Mouse (Mus musculus): ENCODE data around the gene Ccr9.

Gene Ccr9

DNA sequence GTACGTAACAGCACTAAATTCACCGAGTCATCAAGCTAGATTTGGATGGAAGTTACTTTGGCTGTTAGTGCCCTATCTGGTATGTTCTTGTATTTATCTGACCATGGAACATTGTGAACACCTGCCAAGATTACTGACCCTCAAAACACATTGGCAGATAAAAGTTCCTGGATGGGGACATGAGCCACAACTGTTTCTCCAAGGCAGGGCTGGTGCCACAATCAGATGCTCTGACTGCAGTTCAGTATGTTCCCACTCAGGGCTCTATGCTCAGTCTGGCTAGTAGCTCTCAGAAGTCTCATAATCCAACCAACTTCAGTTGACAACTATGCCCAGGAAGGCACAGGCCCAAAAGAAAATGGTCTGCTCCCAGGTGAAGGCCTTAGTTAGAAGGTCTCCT is 124.2 kb downstream of the Ccr9 start:
- no peak for DNase-seq (ENCODE audit: low spot score in 2 of 2)

- no peak for DNase-seq (ENCODE audit: low spot score in 2 of 2)
Observed at GRCm38 (mm10) chr9:123802896-123803295, 124.7 kb downstream of the Ccr9 start.

GRCm38 (mm10) chr9:123805241-123805640 is 127.0 kb downstream of the Ccr9 start:
- no peak for DNase-seq (ENCODE audit: low spot score in 2 of 2)

- no peak for DNase-seq (ENCODE audit: low spot score in 2 of 2)
Observed at GRCm38 (mm10) chr9:123806267-123806666, 128.0 kb downstream of the Ccr9 start, which contains the start of gene Cxcr6. Gene Cxcr6 (plus strand): TSS chr9:123806475.

- DNase-seq (ENCODE audit: low spot score in 2 of 2) = no peak
Observed at GRCm38 (mm10) chr9:123808583-123808982, 130.3 kb downstream of the Ccr9 start.

GRCm38 (mm10) chr9:123811831-123812230 is 133.6 kb downstream of the Ccr9 start:
- no peak for DNase-seq (ENCODE audit: low spot score in 2 of 2)

DNA sequence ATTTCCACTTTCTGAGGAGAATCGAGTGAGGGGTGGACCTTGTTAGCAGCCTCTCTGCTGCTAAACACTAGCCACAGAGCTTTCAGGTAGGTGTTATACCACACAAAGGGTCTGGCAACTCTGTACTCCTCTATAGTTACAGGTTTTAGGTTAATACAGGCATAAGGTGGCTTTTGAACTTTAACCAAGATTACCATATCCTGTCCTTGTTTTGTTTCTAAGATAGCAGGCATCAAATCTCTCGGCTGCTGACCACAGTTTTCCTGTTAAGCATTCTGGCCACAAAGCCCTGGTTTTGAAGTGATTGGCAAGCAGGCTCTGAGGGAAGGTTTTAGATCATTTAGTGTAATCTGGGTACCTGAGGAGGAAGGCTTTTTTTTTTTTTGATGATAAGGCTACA is 136.1 kb downstream of the Ccr9 start:
- DNase-seq (ENCODE audit: low spot score in 2 of 2) = no peak

- no peak for DNase-seq (ENCODE audit: low spot score in 2 of 2)
Observed at GRCm38 (mm10) chr9:123814821-123815220, 136.6 kb downstream of the Ccr9 start.

- no peak for DNase-seq (ENCODE audit: low spot score in 2 of 2)
Observed at GRCm38 (mm10) chr9:123815444-123815843, 137.2 kb downstream of the Ccr9 start.

DNA sequence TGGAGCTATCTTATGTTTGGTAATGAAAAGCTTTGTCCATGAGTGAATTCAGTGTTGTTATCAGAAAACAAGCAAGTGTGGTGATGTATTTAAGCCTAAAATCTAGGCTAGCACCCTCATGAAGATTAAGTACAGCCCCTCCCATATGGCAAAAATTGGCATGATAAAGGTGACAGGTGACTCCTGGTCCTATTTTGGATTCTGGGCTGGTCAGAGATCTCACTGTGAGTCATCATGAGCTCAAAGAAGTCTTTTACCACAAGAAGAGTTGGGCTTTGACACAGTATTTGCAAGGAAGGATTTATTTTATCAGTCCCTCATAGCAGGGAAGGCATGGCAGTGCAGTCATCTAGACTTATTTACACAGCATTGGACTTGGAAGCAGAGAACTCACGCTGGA is 137.8 kb downstream of the Ccr9 start:
- DNase-seq (ENCODE audit: low spot score in 2 of 2) = no peak

DNA sequence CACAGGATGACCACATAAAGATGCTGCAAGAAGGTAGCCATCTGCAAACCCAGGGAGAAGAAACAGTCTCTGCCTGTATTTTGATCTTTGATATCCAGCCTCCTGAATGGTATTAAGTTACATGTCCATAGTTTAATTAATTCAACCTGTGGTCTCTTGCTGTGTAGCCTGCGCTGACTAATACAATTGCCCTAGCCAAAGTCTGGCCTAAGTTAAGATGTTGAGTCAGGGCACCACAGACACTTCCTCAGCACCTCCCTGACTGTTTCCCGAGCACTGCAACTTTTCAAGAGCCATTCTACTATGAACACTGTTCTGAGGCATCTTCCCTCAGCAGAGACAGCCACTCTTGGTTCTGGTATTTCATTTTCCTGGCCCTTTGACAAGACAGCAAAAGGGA is 140.4 kb downstream of the Ccr9 start:
- DNase-seq (ENCODE audit: low spot score in 2 of 2) = no peak

DNA sequence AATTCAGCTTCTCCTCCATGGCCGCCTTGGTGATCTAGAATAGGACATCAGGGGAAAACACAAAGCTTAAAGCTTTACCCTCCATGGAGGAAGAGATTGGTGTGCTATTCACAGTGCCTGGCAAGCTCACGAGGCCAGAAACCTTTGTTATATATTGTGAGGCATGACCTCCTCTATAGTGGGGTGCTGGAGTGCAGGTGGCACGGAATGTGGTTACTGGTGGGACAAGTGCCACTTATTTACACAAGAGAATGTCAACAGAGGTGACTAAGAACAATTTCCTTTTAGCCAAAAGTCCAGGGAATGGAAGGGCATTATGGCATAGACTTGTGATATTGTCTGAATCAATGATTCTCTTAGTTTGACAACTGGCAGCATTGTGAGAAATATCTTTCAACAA is 148.4 kb downstream of the Ccr9 start:
- no peak for DNase-seq (ENCODE audit: low spot score in 2 of 2)

DNA sequence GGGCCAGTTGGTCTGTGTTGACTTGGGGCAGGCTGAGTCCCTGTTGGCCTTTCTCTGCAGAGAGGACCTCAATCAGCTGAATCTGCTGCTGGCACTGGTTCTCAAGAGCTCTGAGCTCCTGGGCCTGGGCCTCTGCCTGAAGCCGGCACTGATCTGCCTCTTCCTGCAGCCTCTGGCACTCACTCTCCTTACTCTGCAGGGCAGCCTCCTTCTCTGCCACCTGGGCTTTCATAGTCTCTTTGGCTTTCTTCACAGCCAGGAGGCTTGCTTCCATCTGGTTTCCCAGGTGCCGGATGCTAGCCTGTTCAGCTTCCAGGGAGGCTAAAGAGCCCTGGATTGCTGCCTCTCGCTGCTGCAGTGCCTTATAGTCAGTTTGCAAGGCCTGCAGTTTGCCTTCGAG is 150.7 kb downstream of the Ccr9 start:
- DNase-seq (ENCODE audit: low spot score in 2 of 2) = no peak
